Mouse (Mus musculus) bone marrow, adult 2 months (tissue): ENCODE measurements at regions not wholly inside any gene's neighbourhood (a gene's known extent, or its start where the extent isn't known, plus 50 kb on each side); places are given as distances from the start of the nearest gene placed in this dataset.

Experiments
- H3K27ac ChIP-seq: fragments of 200-500 bp; 2 replicates; pipeline ENCODE4 v1.5.1; 2012; ENCODE audit warnings: low read depth, mild to moderate bottlenecking, control low read depth, inconsistent platforms, low read length; ENCODE audit not compliant: control insufficient read depth, poor library complexity, insufficient read depth
- H3K4me1 ChIP-seq: fragments of 200-500 bp; 2 replicates; pipeline ENCODE4 v1.6.1; 2011; ENCODE audit warnings: low read length; ENCODE audit not compliant: control insufficient read depth, insufficient read depth
- H3K4me3 ChIP-seq: fragments of 200-500 bp; replicated peaks from 2 replicates; pipeline ENCODE3; 2011; ENCODE audit warnings: mild to moderate bottlenecking, low read depth, low read length, control low read depth; ENCODE audit not compliant: control insufficient read depth
- CTCF ChIP-seq: fragments of 200-500 bp; IDR thresholded peaks from 2 replicates; pipeline ENCODE4 v1.5.1; 2011; ENCODE audit warnings: low read length, control low read depth; ENCODE audit not compliant: control insufficient read depth, insufficient read depth
- POLR2A ChIP-seq: fragments of 200-500 bp; IDR thresholded peaks from 2 replicates; pipeline ENCODE4 v1.6.1; 2011; ENCODE audit warnings: low read depth, mild to moderate bottlenecking, control low read depth, low read length, borderline replicate concordance; ENCODE audit not compliant: control insufficient read depth
- WGBS: fragments of 180-500 bp; shearing (Covaris S2); methylation state at CpG from one replicate; pipeline ENCODE4 v1.1.7; 2018; 5-methylcytosine and 5-hydroxymethylcytosine counted together

GRCm38 (mm10) chr11:27025500-27025899 lies 431.7 kb upstream of the Vrk2 start:
- H3K4me3 ChIP-seq, result no peak overlapping the region
- TF ChIP-seq CTCF (no peak), POLR2A (no peak)
- H3K4me1 ChIP-seq, result peaks cover 1% of the 10 kb centered on the region; the same call in 1 of the 2 replicates
- WGBS, result 24% methylated on average over 2 of the region's 2 CpGs
- H3K27ac ChIP-seq, result no peak overlapping the region

- Histone ChIP-seq H3K4me1 (no peaks in the 10 kb centered on the region), H3K4me3 (no peak overlapping the region), H3K27ac (no peak overlapping the region)
- TF ChIP-seq POLR2A (no peak), CTCF (peak; percentile 37; the same call in 1 of the 2 replicates)
- WGBS, result 25% methylated on average over 3 of the region's 3 CpGs
Observed at GRCm38 (mm10) chr11:26996292-26997099, 402.7 kb upstream of the Vrk2 start.

- Histone ChIP-seq H3K4me1 (no peaks in the 10 kb centered on the region), H3K4me3 (no peak overlapping the region), H3K27ac (no peak overlapping the region)
- 83% methylated on average over 7 of the region's 7 CpGs for WGBS
- TF ChIP-seq CTCF (no peak), POLR2A (no peak)
Observed at GRCm38 (mm10) chr11:26981216-26981615, 387.4 kb upstream of the Vrk2 start.

GRCm38 (mm10) chr11:26972533-26973081 lies 378.8 kb upstream of the Vrk2 start:
- Histone ChIP-seq H3K4me3 (no peak overlapping the region), H3K27ac (no peak overlapping the region), H3K4me1 (no peaks in the 10 kb centered on the region)
- WGBS, result 82% methylated on average over 8 of the region's 8 CpGs
- TF ChIP-seq CTCF, result no peak
- no peak for TF ChIP-seq POLR2A

GRCm38 (mm10) chr11:26971161-26971560 lies 377.4 kb upstream of the Vrk2 start:
- Histone ChIP-seq H3K27ac (no peak overlapping the region), H3K4me1 (no peaks in the 10 kb centered on the region), H3K4me3 (no peak overlapping the region)
- WGBS, result 75% methylated on average over 2 of the region's 2 CpGs
- no peak for TF ChIP-seq POLR2A
- no peak for TF ChIP-seq CTCF

- no peak overlapping the region for H3K4me3 ChIP-seq
- no peak overlapping the region for H3K27ac ChIP-seq
- no peak for TF ChIP-seq CTCF
- TF ChIP-seq POLR2A, result no peak
- no peaks in the 10 kb centered on the region for H3K4me1 ChIP-seq
- WGBS, result 77% methylated on average over 4 of the region's 4 CpGs
Observed at GRCm38 (mm10) chr11:26967427-26967826, 373.6 kb upstream of the Vrk2 start.

GRCm38 (mm10) chr11:26962928-26963667 lies 369.3 kb upstream of the Vrk2 start:
- TF ChIP-seq POLR2A (no peak), CTCF (no peak)
- Histone ChIP-seq H3K27ac (no peak overlapping the region), H3K4me3 (no peak overlapping the region), H3K4me1 (no peaks in the 10 kb centered on the region)
- 47% methylated on average over 8 of the region's 8 CpGs for WGBS
